Mouse (Mus musculus) embryonic fibroblast, embryonic 13.5 days (primary cell): ENCODE data around the gene Itga5.

Source experiments
- CTCF ChIP-seq: IDR thresholded peaks from 2 replicates; pipeline ENCODE4 v1.5.1; 2011; ENCODE audit warnings: mild to moderate bottlenecking, control low read depth, low read length, moderate library complexity, borderline replicate concordance; ENCODE audit not compliant: insufficient read depth
- POLR2A ChIP-seq: IDR thresholded peaks from 2 replicates; pipeline ENCODE4 v1.6.1; 2011; ENCODE audit warnings: low read depth, mild to moderate bottlenecking, control low read depth, low read length, moderate library complexity

DNA sequence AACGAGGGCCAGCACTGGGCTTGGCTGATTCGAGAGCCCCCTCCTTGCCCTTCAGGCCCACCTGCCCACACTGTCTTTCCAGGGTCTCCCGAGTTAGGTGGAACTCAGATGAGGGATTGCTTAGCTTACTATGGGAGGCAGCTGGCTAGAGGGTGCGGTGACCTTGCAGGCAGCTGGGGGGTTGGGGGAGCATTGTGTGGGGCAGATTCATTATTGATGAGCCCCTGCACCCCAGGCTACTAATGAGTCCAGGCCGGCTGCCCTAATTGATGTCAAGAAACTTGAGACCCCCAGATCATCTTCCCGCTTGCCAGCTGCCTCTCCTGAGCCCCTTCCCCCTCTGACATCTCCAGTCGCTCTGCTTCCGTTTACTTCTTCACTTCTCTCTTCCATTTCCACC, 25.0 kb downstream of the Itga5 start:
- TF ChIP-seq CTCF (no peak), POLR2A (no peak)
